Mouse (Mus musculus) heart, postnatal 0 days (tissue): ENCODE data around the gene Pik3c2g.

Experiments used
- CTCF ChIP-seq: IDR thresholded peaks from 2 replicates; pipeline ENCODE4 v1.5.1; 2016; ENCODE audit warnings: antibody characterized with exemption, control low read depth, low read depth
- EP300 ChIP-seq: IDR thresholded peaks from 2 replicates; pipeline ENCODE4 v1.6.1; 2016; ENCODE audit warnings: antibody characterized with exemption, low read depth

GRCm38 (mm10) chr6:139882076-139882475 is 295.1 kb downstream of the Pik3c2g start:
- TF ChIP-seq CTCF (no peak), EP300 (no peak)
